Mouse (Mus musculus) hindbrain, embryonic 16.5 days (tissue): ENCODE measurements around the gene Mob2. TPM values are rescaled to one million over a fixed set of nuclear protein-coding genes. Genes with fewer than 3 reads are reported as not detected.

Experiments used
- ATAC-seq: fragments of 200-750 bp; cut with Nextera tagmentation; 2 replicates; pipeline ENCODE4 v1.8.0; 2017; ENCODE audit warnings: moderate TSS enrichment, moderate library complexity
- H3K27ac ChIP-seq: fragments of 300-500 bp; sonication (generic); 2 replicates; pipeline ENCODE4 v1.5.1; 2014; ENCODE audit warnings: low read depth, mild to moderate bottlenecking, control low read depth, low read length, moderate library complexity
- H3K27me3 ChIP-seq: fragments of 300-500 bp; sonication (generic); replicated peaks from 2 replicates; pipeline ENCODE4 v1.6.1; 2014; ENCODE audit warnings: low read length; ENCODE audit not compliant: control insufficient read depth, insufficient read depth
- H3K36me3 ChIP-seq: fragments of 300-500 bp; sonication (generic); 2 replicates; pipeline ENCODE4 v1.6.1; 2014; ENCODE audit warnings: mild to moderate bottlenecking, low read length, moderate library complexity, mixed read lengths; ENCODE audit not compliant: control insufficient read depth, insufficient read depth
- H3K4me1 ChIP-seq: fragments of 300-500 bp; sonication (generic); 2 replicates; pipeline ENCODE4 v1.6.1; 2014; ENCODE audit warnings: low read depth, low read length; ENCODE audit not compliant: control insufficient read depth, insufficient read depth
- H3K4me2 ChIP-seq: fragments of 300-500 bp; sonication (generic); 2 replicates; pipeline ENCODE4 v1.6.1; 2014; ENCODE audit warnings: mild to moderate bottlenecking, low read length, control low read depth, moderate library complexity
- H3K4me3 ChIP-seq: fragments of 300-500 bp; sonication (generic); 2 replicates; pipeline ENCODE4 v1.5.1; 2014; ENCODE audit warnings: mild to moderate bottlenecking, low read length, control low read depth, moderate library complexity
- H3K9ac ChIP-seq: fragments of 300-500 bp; sonication (generic); 2 replicates; pipeline ENCODE4 v1.6.1; 2014; ENCODE audit warnings: low read depth, mild to moderate bottlenecking, control low read depth, low read length, moderate library complexity
- H3K9me3 ChIP-seq: fragments of 300-500 bp; sonication (generic); 2 replicates; pipeline ENCODE4 v1.6.1; 2014; ENCODE audit warnings: mild to moderate bottlenecking, low read length, moderate library complexity; ENCODE audit not compliant: control insufficient read depth
- WGBS: fragments of 180-500 bp; shearing (Covaris S2); extraction: QIAGEN DNeasy Blood & Tissue Kit; methylation state at CpG from one replicate; pipeline ENCODE4 v1.1.7; 2014; 5-methylcytosine and 5-hydroxymethylcytosine counted together
- polyA plus RNA-seq: library from polyadenylated mRNA; unstranded; fragments of >200 nt; fragmentation: Nextera tagmentation; extraction: Ambion mirVana; gene quantifications from 2 replicates; pipeline ENCODE4 v1.2.1, GENCODE M21; 2015

Mob2 gene
- polyA plus RNA-seq, 1 experiment from 2014 or later = 52.7 TPM

DNA sequence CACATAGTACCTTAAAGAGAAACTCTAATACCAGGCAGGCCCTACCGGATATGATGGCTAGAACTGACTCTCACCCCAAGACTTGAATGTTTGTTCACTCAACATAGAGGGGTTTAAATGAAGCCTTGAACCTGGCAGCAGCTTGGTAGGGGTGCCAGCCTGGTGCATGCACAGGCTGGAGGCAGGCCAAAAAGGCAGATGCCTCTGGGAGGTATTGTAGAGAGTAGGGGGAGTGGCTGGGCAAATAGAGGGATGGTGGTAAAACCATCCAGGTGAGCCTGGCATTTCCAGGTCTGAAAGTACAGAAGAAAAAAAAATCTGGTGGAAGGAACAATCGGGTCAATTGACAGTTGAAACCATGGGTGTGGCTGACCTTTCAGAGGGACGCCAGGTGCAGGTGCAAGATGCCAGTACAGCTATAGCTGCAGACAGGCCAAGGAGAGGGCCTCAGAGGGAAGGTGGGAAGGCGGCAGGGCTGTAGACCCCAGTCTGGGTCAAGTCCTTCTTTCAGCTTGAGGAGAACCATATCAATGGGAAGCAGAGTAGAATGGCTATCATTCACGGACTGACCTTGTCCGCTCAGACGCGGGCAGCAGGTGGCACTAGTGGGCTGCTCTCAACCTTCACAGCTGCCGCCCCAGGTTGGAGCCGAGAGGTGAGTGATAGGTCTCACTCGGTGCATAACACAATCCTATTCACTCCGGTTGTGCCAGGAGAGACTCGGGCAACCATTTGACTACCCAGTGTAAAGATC, 9.8 kb upstream of the Mob2 start:
- Histone ChIP-seq H3K4me2 (peak overlapping the region; percentile 61), H3K36me3 (no peaks in the 10 kb centered on the region), H3K27me3 (0 out of 2 replicates have a peak, but pooled peaks cover 2% of the 10 kb centered on the region), H3K4me1 (peaks cover 4% of the 10 kb centered on the region), H3K27ac (no peak overlapping the region), H3K4me3 (peak overlapping the region; percentile 24), H3K9ac (peak overlapping the region; percentile 48), H3K9me3 (no peaks in the 10 kb centered on the region)
- ATAC-seq = peak; percentile 95
- WGBS = 14% methylated on average over 13 of the region's 13 CpGs

DNA sequence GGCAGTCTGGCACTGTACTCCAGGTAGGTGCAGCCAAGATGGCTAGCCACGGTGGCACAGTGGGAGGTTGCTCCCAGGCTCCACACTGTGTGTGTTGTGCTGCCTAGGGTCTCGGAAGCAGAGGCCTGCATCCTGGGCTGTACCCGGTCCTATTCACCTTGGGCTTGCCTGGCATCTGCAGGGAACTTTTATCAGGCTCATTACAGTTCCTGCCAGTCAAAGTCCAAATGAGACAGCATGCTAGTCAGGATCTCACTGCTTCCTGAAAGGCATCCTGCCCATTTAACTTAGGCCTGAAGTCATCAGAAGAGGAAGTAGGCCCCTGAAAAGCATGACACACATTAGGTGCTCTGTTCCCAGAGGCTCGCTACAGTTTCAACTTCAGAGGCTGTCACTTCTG, 7.6 kb upstream of the Mob2 start:
- ATAC-seq = no peak
- Histone ChIP-seq H3K4me2 (no peak overlapping the region), H3K9me3 (no peaks in the 10 kb centered on the region), H3K27me3 (peaks cover 2% of the 10 kb centered on the region; the same call in 1 of the 2 replicates), H3K36me3 (no peaks in the 10 kb centered on the region), H3K4me3 (no peak overlapping the region), H3K4me1 (peaks cover 4% of the 10 kb centered on the region), H3K27ac (no peak overlapping the region), H3K9ac (no peak overlapping the region)
- 85% methylated on average over 4 of the region's 4 CpGs for whole genome bisulfite sequencing

DNA sequence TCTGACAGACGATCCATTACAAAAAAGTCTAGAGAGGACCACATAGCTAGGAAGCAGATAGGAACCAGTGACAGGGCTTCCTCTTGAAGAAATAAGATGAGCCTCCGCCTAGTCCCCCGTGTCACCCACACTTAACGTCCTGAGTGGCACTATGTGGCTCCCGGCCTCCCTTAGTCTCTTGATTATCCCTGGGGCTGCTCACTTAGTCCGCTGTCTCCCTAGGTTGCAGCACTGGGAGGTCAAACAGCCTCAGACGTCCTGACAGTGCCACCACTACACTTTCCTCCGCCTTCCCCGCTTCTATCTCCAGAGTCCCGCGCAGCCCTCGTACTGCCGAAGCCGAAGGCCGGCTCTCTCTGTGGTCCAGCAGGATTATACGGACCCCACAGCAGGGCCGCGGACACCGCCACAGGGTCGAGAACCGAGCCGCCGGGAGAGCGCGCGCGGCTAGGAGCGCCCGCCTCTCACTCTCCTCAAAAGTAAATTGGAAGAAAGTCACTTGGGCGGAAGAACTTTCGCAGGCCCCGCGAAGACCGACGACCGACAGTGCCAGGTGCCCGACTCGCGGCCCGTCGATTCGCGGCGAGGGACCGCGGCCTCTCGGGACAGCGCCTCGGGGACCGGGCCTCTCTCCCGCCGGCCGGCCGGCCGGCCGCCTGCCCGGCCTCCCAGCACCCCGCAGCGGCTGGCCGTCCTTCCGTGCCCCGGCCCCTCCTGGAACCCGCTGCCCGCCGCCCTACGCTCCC, 507 bp downstream of the Mob2 start:
- H3K4me2 ChIP-seq = peak overlapping the region; percentile 89
- peak overlapping the region; percentile 90 for H3K9ac ChIP-seq
- H3K4me1 ChIP-seq = peaks cover 13% of the 10 kb centered on the region
- ATAC-seq = peak; percentile 39; the same call in 1 of the 2 replicates
- no peaks in the 10 kb centered on the region for H3K9me3 ChIP-seq
- peak overlapping the region; percentile 95 for H3K4me3 ChIP-seq
- H3K36me3 ChIP-seq = no peaks in the 10 kb centered on the region
- peak overlapping the region; percentile 75 for H3K27ac ChIP-seq
- WGBS = under 1% methylated on average over 66 of the region's 66 CpGs
- H3K27me3 ChIP-seq = no peaks in the 10 kb centered on the region; the same call in 1 of the 2 replicates

DNA sequence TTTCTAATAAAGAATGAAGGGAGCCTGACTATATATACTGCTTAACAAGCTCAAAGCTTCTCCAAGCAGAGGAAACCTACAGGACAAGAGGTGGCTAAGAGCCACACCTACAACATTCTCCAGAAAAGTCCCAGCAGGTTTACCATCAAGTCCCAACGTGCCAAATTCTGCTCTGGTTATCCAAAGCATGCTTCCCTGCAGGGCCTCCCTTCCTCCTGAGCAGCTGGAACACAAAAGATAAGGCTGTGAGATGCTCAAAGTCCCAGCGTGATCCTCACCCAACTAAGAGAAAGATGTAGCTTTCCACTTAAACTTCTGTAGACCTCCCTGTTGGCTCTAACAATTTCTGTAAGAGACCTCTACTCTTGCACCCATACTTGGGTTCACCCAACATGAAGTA, 1.8 kb downstream of the Mob2 start:
- no peaks in the 10 kb centered on the region for H3K36me3 ChIP-seq
- WGBS = 61% methylated on average over 2 of the region's 2 CpGs
- no peak overlapping the region for H3K27ac ChIP-seq
- H3K9ac ChIP-seq = no peak overlapping the region
- H3K4me2 ChIP-seq = no peak overlapping the region
- H3K9me3 ChIP-seq = no peaks in the 10 kb centered on the region
- no peak for ATAC-seq
- no peaks in the 10 kb centered on the region for H3K27me3 ChIP-seq
- peaks cover 13% of the 10 kb centered on the region for H3K4me1 ChIP-seq
- no peak overlapping the region for H3K4me3 ChIP-seq

DNA sequence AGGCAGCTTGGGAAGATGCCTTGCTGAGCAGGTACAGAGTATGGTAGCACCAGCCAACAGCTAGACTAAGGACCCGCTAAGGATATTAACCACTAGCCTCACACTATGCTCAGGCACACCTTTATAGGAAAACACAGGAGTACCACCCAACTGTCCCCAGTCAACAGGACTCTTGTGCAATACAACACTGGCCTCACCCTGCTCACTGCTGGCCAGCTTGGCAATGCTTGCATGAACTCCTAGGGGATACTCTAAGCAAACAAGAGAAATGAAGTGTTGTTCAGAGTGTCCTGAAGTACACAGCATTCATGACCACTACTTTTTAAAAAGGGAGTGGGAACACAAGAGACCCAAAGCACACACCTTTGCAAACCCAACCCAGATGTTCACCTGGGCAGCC, 3.7 kb downstream of the Mob2 start:
- H3K27ac ChIP-seq = no peak overlapping the region
- no peak for ATAC-seq
- no peak overlapping the region for H3K9ac ChIP-seq
- WGBS = 94% methylated on average over 1 of the region's 1 CpGs
- no peak overlapping the region for H3K4me2 ChIP-seq
- no peak overlapping the region for H3K4me3 ChIP-seq
- H3K27me3 ChIP-seq = no peaks in the 10 kb centered on the region
- no peaks in the 10 kb centered on the region for H3K36me3 ChIP-seq
- no peaks in the 10 kb centered on the region for H3K9me3 ChIP-seq
- peaks cover 13% of the 10 kb centered on the region for H3K4me1 ChIP-seq

DNA sequence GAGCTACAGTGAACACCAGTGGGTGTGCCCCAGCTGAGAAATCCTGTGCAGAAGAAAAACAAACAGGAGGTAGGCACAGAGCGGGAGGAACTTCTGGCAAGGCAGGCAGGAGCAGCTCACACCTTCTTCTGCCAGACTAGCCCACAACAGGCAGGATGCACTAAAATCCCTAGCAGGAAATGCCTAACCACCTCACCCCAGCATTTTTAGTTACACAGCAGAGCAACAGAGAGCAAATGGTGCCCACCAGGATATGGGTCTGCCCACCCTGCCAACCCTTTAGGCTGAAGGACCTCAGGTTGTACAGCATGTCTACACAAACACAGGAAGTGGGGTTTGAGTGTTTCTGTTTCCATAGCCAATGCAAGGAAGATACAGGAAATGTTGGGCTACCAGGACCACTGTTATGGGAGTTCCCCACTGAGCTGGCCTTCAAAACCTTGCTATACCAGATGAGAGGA, 4.2 kb downstream of the Mob2 start:
- Histone ChIP-seq H3K4me2 (no peak overlapping the region), H3K27ac (no peak overlapping the region), H3K4me1 (peaks cover 13% of the 10 kb centered on the region), H3K36me3 (no peaks in the 10 kb centered on the region), H3K4me3 (no peak overlapping the region), H3K27me3 (no peaks in the 10 kb centered on the region), H3K9ac (no peak overlapping the region), H3K9me3 (no peaks in the 10 kb centered on the region)
- 77% methylated on average over 1 of the region's 1 CpGs for WGBS
- no peak for ATAC-seq

DNA sequence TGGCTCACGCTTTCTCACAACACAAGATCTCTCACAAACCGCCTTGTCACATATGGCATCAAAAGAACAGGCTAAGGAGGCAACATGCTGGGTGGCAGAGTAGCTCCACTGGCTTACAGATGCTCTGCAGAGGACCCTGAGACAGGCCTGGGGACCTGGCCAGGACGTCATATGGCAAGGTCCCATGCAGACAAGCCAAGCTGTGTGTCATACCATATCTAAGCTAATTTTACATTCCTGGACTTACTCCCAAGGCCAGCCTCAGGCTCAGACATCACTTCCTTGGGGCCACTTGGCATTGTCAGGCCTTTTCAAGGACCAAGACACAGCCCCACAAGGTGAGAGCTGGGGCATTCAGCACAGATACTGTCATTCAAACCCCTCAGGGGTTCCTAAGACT, 5.4 kb downstream of the Mob2 start:
- no peak for ATAC-seq
- Histone ChIP-seq H3K36me3 (no peaks in the 10 kb centered on the region), H3K4me3 (no peak overlapping the region), H3K9me3 (no peaks in the 10 kb centered on the region), H3K27me3 (no peaks in the 10 kb centered on the region), H3K4me2 (no peak overlapping the region), H3K4me1 (peaks cover 9% of the 10 kb centered on the region), H3K27ac (no peak overlapping the region), H3K9ac (no peak overlapping the region)
- 89% methylated on average over 3 of the region's 3 CpGs for WGBS

DNA sequence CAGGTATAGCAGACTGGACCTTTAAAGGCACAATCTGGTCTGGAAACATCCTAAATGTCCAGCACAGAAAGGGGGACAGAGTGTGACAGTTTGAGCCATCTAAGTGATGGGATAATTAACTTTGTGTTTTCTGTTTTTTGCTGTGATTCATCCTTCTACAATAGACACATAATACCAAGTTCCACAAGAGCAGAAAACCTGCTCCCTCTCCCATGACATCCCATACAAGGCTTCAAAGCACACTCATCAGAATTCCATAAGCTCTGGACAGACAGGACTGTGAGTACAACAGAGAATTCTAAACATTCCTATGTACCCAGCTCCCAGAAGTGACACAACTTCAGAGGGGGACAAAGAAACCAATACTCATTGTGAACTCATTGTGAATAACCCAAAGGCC, 10.3 kb downstream of the Mob2 start:
- Histone ChIP-seq H3K27me3 (no peaks in the 10 kb centered on the region), H3K27ac (no peak overlapping the region), H3K36me3 (no peaks in the 10 kb centered on the region), H3K4me1 (no peaks in the 10 kb centered on the region), H3K4me3 (no peak overlapping the region), H3K4me2 (no peak overlapping the region), H3K9me3 (no peaks in the 10 kb centered on the region), H3K9ac (no peak overlapping the region)
- no peak for ATAC-seq

DNA sequence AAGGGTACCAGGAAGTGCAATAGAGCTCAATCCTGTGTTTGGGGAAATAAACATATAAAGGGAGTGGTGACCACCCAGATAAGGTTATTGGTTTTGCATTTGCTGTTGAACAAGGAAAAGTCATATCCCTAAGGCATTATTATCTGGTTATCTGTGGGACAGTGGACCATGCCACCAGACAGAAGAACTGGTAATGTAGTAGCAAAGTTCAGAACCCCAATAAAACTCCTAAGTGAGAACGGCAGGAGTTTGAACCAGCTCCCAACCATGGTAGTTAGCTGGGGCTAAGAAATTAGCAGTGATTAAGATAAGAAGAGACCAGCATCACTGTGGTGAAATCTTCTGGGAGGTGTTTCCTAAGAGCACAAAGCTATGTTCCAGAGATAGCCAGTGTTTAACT, 14.9 kb downstream of the Mob2 start:
- Histone ChIP-seq H3K27me3 (no peaks in the 10 kb centered on the region), H3K27ac (no peak overlapping the region), H3K4me2 (no peak overlapping the region), H3K36me3 (no peaks in the 10 kb centered on the region), H3K9me3 (no peaks in the 10 kb centered on the region), H3K4me3 (no peak overlapping the region), H3K4me1 (no peaks in the 10 kb centered on the region), H3K9ac (no peak overlapping the region)
- WGBS = 97% methylated on average over 1 of the region's 1 CpGs
- ATAC-seq = no peak
